Mouse (Mus musculus) hindbrain, embryonic 13.5 days (tissue): Measurements from ENCODE around the gene Rab26. TPM values are rescaled to one million over a fixed set of nuclear protein-coding genes. Genes with fewer than 3 reads are reported as not detected.

ENCODE experiments used
- ATAC-seq: fragments of 200-750 bp; cut with Nextera tagmentation; 2 replicates; pipeline ENCODE4 v1.8.0; 2017; ENCODE audit warnings: moderate TSS enrichment; ENCODE audit not compliant: low FRiP score
- H3K27ac ChIP-seq: fragments of 300-500 bp; sonication (generic); 2 replicates; pipeline ENCODE4 v1.5.1; 2015; ENCODE audit warnings: inconsistent platforms, mild to moderate bottlenecking, moderate library complexity
- H3K27me3 ChIP-seq: fragments of 300-500 bp; sonication (generic); 2 replicates; pipeline ENCODE4 v1.6.1; 2015; ENCODE audit warnings: mild to moderate bottlenecking, inconsistent platforms
- H3K36me3 ChIP-seq: fragments of 300-500 bp; sonication (generic); 2 replicates; pipeline ENCODE4 v1.6.1; 2015; ENCODE audit warnings: mild to moderate bottlenecking, inconsistent platforms
- H3K4me1 ChIP-seq: fragments of 300-500 bp; sonication (generic); replicated peaks from 2 replicates; pipeline ENCODE4 v1.6.1; 2015; ENCODE audit warnings: inconsistent platforms
- H3K4me2 ChIP-seq: fragments of 300-500 bp; sonication (generic); 2 replicates; pipeline ENCODE4 v1.6.1; 2015; ENCODE audit warnings: inconsistent platforms, mild to moderate bottlenecking, moderate library complexity
- H3K4me3 ChIP-seq: fragments of 300-500 bp; sonication (generic); 2 replicates; pipeline ENCODE4 v1.5.1; 2015; ENCODE audit warnings: mild to moderate bottlenecking, inconsistent platforms
- H3K9ac ChIP-seq: fragments of 300-500 bp; sonication (generic); 2 replicates; pipeline ENCODE4 v1.6.1; 2015; ENCODE audit warnings: mild to moderate bottlenecking, inconsistent platforms
- H3K9me3 ChIP-seq: fragments of 300-500 bp; sonication (generic); 2 replicates; pipeline ENCODE4 v1.6.1; 2016; ENCODE audit warnings: inconsistent platforms
- WGBS: fragments of 180-500 bp; shearing (Covaris S2); methylation state at CpG from one replicate; pipeline ENCODE4 v1.1.7; 2015; 5-methylcytosine and 5-hydroxymethylcytosine counted together
- polyA plus RNA-seq: library from polyadenylated mRNA; unstranded; fragments of >200 nt; fragmentation: Nextera tagmentation; extraction: Ambion mirVana; gene quantifications from 2 replicates; pipeline ENCODE4 v1.2.1, GENCODE M21; 2015

Gene Rab26
- polyA plus RNA-seq, 1 experiment from 2014 or later = 2.8 TPM

- Histone ChIP-seq H3K9ac (no peak overlapping the region), H3K4me2 (no peak overlapping the region), H3K9me3 (no peaks in the 10 kb centered on the region), H3K27me3 (no peaks in the 10 kb centered on the region), H3K27ac (no peak overlapping the region), H3K4me3 (no peak overlapping the region), H3K4me1 (peaks cover 31% of the 10 kb centered on the region), H3K36me3 (peaks cover 11% of the 10 kb centered on the region)
- WGBS = 95% methylated on average over 20 of the region's 20 CpGs
- ATAC-seq = no peak
These were observed 52.8 kb downstream of the Rab26 start for GRCm38 (mm10) chr17:24481027-24481815.

GRCm38 (mm10) chr17:24480201-24480826 is 53.7 kb downstream of the Rab26 start:
- Histone ChIP-seq H3K4me1 (peaks cover 25% of the 10 kb centered on the region), H3K27me3 (no peaks in the 10 kb centered on the region), H3K9ac (no peak overlapping the region), H3K9me3 (no peaks in the 10 kb centered on the region), H3K27ac (peak overlapping the region; percentile 18; the same call in 1 of the 2 replicates), H3K4me3 (no peak overlapping the region), H3K36me3 (peaks cover 20% of the 10 kb centered on the region), H3K4me2 (0 out of 2 replicates have a peak overlapping the region, but pooled peaks have one; percentile 8)
- no peak for ATAC-seq
- 41% methylated on average over 3 of the region's 3 CpGs for WGBS

GRCm38 (mm10) chr17:24479431-24479830 is 54.6 kb downstream of the Rab26 start:
- Histone ChIP-seq H3K27ac (no peak overlapping the region), H3K36me3 (peaks cover 29% of the 10 kb centered on the region), H3K4me1 (peaks cover 25% of the 10 kb centered on the region), H3K9me3 (no peaks in the 10 kb centered on the region), H3K9ac (no peak overlapping the region), H3K4me3 (peak overlapping the region; percentile 74), H3K4me2 (peak overlapping the region; percentile 73; the same call in 1 of the 2 replicates), H3K27me3 (no peaks in the 10 kb centered on the region)
- no peak for ATAC-seq
- WGBS = 33% methylated on average over 1 of the region's 1 CpGs

- peak within 1 kb of the TSS; percentile 73 for H3K4me2 ChIP-seq
- H3K9ac ChIP-seq = peak within 1 kb of the TSS; percentile 86
- peak within 1 kb of the TSS; percentile 98 for H3K27ac ChIP-seq
- H3K27me3 ChIP-seq = no peaks in the 10 kb centered on the region
- H3K9me3 ChIP-seq = no peaks in the 10 kb centered on the region
- peaks cover 35% of the 10 kb centered on the region for H3K36me3 ChIP-seq
- WGBS = under 1% methylated on average over 48 of the region's 48 CpGs
- peak within 1 kb of the TSS; percentile 74 for H3K4me3 ChIP-seq
- ATAC-seq = peak; percentile 93
- H3K4me1 ChIP-seq = peaks cover 32% of the 10 kb centered on the region
These were observed 55.2 kb downstream of the Rab26 start, which contains the start of gene Mlst8 for GRCm38 (mm10) chr17:24478663-24479380. Gene Mlst8 (minus strand): TSS chr17:24479078.

- peak; percentile 12; the same call in 1 of the 2 replicates for ATAC-seq
- no peaks in the 10 kb centered on the region for H3K9me3 ChIP-seq
- peaks cover 38% of the 10 kb centered on the region for H3K4me1 ChIP-seq
- H3K27me3 ChIP-seq = no peaks in the 10 kb centered on the region
- H3K4me3 ChIP-seq = peak overlapping the region; percentile 74
- H3K9ac ChIP-seq = peak overlapping the region; percentile 86
- peak overlapping the region; percentile 98 for H3K27ac ChIP-seq
- peak overlapping the region; percentile 73 for H3K4me2 ChIP-seq
- WGBS = 54% methylated on average over 11 of the region's 11 CpGs
- peaks cover 39% of the 10 kb centered on the region for H3K36me3 ChIP-seq
These were observed 55.9 kb downstream of the Rab26 start for GRCm38 (mm10) chr17:24477985-24478600.

Other genes with a start within 250 kb of the Rab26 start
- gene Abca17, start 183.1 kb downstream of the Rab26 start, polyA plus RNA-seq = 0.43 and 0.61 TPM in 2 replicates
- 23.4 and 25.5 TPM in 2 replicates for gene Abca3, start 182.3 kb downstream of the Rab26 start, polyA plus RNA-seq
- 328 and 342 TPM in 2 replicates for gene Rnps1, start 119.6 kb downstream of the Rab26 start, polyA plus RNA-seq
- 47.4 and 55.6 TPM in 2 replicates for gene Eci1, start 107.6 kb downstream of the Rab26 start, polyA plus RNA-seq
- 5.1 and 6.0 TPM in 2 replicates for gene Dnase1l2, start 91.1 kb downstream of the Rab26 start, polyA plus RNA-seq
- gene E4f1, start 63.9 kb downstream of the Rab26 start, polyA plus RNA-seq = 41.9 and 43.5 TPM in 2 replicates
- 55.4 and 56.9 TPM in 2 replicates for gene Pgp, start 63.8 kb downstream of the Rab26 start, polyA plus RNA-seq
- 0.27 and 1.2 TPM in 2 replicates for gene Bricd5, start 60.3 kb downstream of the Rab26 start, polyA plus RNA-seq
- gene Mlst8, start 55.1 kb downstream of the Rab26 start, polyA plus RNA-seq = 35.5 and 36.1 TPM in 2 replicates
- gene Caskin1, start 45.6 kb downstream of the Rab26 start, polyA plus RNA-seq = 32.8 and 34.3 TPM in 2 replicates
- 86.0 and 89.9 TPM in 2 replicates for gene Traf7, start 6.3 kb downstream of the Rab26 start, polyA plus RNA-seq
- gene Pkd1, start 15.6 kb upstream of the Rab26 start, polyA plus RNA-seq = 20.1 and 21.6 TPM in 2 replicates
- gene Tsc2, start 98.4 kb upstream of the Rab26 start, polyA plus RNA-seq = 67.9 and 76.0 TPM in 2 replicates
- gene Nthl1, start 98.5 kb upstream of the Rab26 start, polyA plus RNA-seq = 8.2 and 8.8 TPM in 2 replicates
- 32.7 and 34.3 TPM in 2 replicates for gene Slc9a3r2, start 116.1 kb upstream of the Rab26 start, polyA plus RNA-seq
- gene Npw, start 124.2 kb upstream of the Rab26 start, polyA plus RNA-seq = not detected in 2 replicates
- gene Zfp598, start 135.5 kb upstream of the Rab26 start, polyA plus RNA-seq = 17.7 and 17.8 TPM in 2 replicates
- gene Syngr3, start 155.7 kb upstream of the Rab26 start, polyA plus RNA-seq = 114 and 115 TPM in 2 replicates
- gene Gfer, start 161.9 kb upstream of the Rab26 start, polyA plus RNA-seq = 38.7 and 38.9 TPM in 2 replicates
- 2.9 and 3.4 TPM in 2 replicates for gene Noxo1, start 162.0 kb upstream of the Rab26 start, polyA plus RNA-seq
- 69.0 and 70.6 TPM in 2 replicates for gene Tbl3, start 173.4 kb upstream of the Rab26 start, polyA plus RNA-seq
- gene Rnf151, start 183.9 kb upstream of the Rab26 start, polyA plus RNA-seq = 0.27 TPM in 1 of 2 replicates, not detected in the other
- 782 and 783 TPM in 2 replicates for gene Rps2, start 183.9 kb upstream of the Rab26 start, polyA plus RNA-seq
- 259 and 262 TPM in 2 replicates for gene Ndufb10, start 190.3 kb upstream of the Rab26 start, polyA plus RNA-seq
- not detected in 2 replicates for gene Rpl3l, start 193.6 kb upstream of the Rab26 start, polyA plus RNA-seq
- 20.2 and 24.0 TPM in 2 replicates for gene Msrb1, start 202.4 kb upstream of the Rab26 start, polyA plus RNA-seq
- 0.28 and 0.45 TPM in 2 replicates for gene Hs3st6, start 218.8 kb upstream of the Rab26 start, polyA plus RNA-seq